Mouse (Mus musculus) embryonic fibroblast, embryonic 13.5 days (primary cell): Measurements from ENCODE around the gene Rftn1.

Experiments
- CTCF ChIP-seq: IDR thresholded peaks from 2 replicates; pipeline ENCODE4 v1.5.1; 2011; ENCODE audit warnings: mild to moderate bottlenecking, control low read depth, low read length, moderate library complexity, borderline replicate concordance; ENCODE audit not compliant: insufficient read depth
- POLR2A ChIP-seq: IDR thresholded peaks from 2 replicates; pipeline ENCODE4 v1.6.1; 2011; ENCODE audit warnings: low read depth, mild to moderate bottlenecking, control low read depth, low read length, moderate library complexity

GRCm38 (mm10) chr17:50169946-50170427 lies 20.5 kb downstream of the Rftn1 start:
- TF ChIP-seq POLR2A (no peak), CTCF (no peak)
